Mouse (Mus musculus) thymus, postnatal 14 days (tissue): ENCODE measurements around the gene 4930558C23Rik.
"Not testable (repeated sequence)": the region's sequence is repeated elsewhere in the genome, so short reads cannot be mapped to it uniquely, and the experiment has no call there.

Experiments
- DNase-seq: peaks from one replicate; pipeline ENCODE4 v3.0.0; 2021

4930558C23Rik gene

DNA sequence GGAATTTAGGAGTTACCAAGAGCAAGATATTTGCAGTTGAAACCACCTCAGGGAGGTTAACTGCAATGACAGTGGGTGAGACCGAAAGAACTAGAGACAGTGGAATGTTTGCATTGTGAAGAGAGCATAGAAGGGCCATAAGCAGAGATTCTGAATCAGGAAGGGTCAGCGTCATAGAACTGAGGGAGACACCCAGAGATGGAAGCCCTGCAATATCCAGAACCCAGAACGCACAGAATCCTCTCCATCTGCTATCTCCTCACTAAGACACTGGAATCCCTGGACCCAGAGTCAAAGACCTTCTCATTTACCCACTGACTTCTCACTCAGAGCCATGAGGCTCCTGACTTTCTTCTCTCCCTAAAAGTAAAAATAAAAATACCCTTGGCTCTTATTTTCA lies at the start of gene 4930558C23Rik:
4930558C23Rik (minus strand) TSS at position 101 of the 400 bp plus-strand sequence.
- no peak for DNase-seq

DNA sequence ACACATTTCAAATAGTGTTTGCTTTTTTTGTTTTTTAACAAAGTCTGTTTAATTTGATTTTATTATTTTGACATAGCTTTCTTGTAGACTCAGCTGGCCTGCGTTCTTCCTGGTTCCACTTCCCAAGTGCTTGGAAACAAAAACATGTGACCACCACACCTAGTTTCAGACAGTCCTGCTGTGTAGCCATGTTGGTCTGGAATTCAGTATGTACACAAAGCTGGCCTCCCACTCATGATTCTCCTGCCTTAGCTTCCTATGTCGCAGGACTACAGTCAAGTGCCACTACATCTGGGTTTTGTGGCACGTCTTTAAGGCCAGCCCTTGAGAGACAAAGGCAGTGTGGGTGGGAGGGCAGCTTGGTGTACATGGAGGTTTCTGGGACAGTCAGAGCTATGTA lies 48.3 kb upstream of the 4930558C23Rik start:
- DNase-seq, result no peak

GRCm38 (mm10) chr3:95450408-95450807 lies 47.8 kb upstream of the 4930558C23Rik start:
- DNase-seq, result peak; percentile 54

DNA sequence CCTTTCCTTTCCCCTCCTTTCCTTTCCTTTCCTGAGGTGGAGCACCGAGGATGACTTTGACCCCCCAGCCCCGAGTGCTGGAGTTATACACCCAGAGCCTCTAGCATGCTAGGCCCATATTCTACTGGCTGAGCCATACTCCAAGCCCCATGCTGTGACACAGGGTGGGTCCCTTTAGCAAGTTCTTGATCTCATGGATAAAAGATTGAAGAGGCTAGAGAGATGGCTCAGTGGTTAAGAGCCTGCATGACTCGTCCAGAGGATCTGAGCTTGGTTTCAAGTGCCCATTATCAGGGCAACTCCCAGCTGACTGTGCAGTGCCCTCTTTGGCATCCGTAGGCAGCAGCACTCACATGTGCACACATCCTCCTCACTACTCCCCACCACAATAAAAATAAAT lies 42.7 kb upstream of the 4930558C23Rik start:
- no peak for DNase-seq

- no peak for DNase-seq
These were observed 39.9 kb upstream of the 4930558C23Rik start for GRCm38 (mm10) chr3:95442406-95443117.

DNA sequence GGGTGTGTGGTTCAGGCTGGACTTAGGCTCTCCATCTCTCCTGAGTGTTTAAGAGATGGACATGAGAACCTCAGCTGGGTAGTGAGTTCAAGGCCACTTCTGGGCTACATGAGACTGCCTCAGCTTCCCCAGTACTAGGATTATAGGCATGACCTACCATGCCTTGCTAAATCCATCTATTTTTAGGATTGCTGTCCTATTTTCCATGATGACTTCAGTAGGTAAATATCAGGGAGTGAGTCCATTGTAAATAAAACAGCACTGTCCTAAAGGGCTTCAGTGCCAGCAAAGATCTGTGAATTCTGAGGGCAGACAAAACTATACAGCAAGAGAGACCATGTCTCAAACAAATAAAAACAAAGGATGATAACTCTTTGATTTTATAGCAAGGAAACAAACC lies 37.0 kb upstream of the 4930558C23Rik start:
- no peak for DNase-seq

DNA sequence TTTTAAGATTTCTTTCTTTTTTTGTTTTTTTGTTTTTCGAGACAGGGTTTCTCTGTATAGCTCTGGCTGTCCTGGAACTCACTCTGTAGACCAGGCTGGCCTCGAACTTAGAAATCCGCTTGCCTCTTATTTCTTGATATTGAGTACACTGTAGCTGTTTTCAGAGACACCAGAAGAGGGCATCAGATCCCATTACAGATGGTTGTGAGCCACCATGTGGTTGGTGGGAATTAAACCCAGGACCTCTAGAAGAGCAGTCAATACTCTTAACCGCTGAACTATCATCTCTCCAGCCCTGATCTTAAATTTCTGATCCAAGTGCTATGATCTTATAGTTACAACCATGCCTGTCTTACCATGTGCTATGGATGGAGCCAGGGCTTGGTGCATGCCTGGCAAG lies 36.0 kb upstream of the 4930558C23Rik start:
- not testable (repeated sequence) for DNase-seq

- DNase-seq, result no peak
These were observed 32.9 kb upstream of the 4930558C23Rik start for GRCm38 (mm10) chr3:95435561-95435960.

GRCm38 (mm10) chr3:95434983-95435370 lies 32.3 kb upstream of the 4930558C23Rik start:
- no peak for DNase-seq

DNA sequence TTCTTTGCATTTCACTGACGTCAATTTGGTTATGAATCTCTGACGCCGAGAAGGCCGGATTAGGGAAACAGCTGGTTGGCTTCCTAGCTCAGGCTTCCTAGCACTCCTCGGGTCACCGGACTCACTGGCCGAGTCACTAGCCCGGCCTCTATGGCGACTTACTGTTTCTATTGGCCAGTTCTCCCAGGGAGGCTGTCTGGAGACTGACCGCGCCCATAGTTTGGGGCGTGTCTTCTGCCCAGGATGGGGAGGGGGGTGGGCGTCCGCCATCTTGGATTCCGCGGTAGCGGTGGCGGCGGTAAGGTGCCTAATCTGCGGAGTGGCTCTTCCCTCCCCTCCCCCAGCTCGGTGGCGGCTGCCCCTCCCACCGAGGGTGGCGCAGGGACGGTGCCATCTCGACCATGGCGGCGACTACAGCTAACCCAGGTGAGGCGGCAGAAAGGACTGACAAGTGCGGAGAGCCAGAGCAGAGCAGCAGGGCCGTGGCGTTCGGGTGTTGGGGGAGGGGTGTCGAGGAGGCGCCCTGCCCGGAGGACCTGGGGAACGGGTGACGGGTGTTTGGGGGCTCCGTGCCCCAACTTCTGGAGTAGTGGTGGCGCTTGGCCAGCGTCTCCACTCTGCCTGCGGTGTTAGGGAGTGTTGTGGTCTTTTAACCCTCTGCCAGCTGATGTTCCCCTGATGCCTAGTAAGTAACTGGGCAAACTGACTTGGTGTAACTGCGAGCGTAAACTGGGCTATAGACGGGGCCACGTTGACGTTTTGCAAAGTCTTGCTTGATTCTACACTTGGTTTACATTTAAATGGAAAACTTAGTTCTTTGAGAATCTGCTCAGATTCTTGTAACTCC lies 31.7 kb upstream of the 4930558C23Rik start, which contains the start of gene Arnt:
Arnt (plus strand) TSS at position 253 of the 847 bp plus-strand sequence.
- DNase-seq, result peak; percentile 90

GRCm38 (mm10) chr3:95433301-95433915 lies 30.8 kb upstream of the 4930558C23Rik start:
- DNase-seq, result peak; percentile 3

- DNase-seq, result not testable (repeated sequence)
These were observed 25.8 kb upstream of the 4930558C23Rik start for GRCm38 (mm10) chr3:95428423-95428822.

DNA sequence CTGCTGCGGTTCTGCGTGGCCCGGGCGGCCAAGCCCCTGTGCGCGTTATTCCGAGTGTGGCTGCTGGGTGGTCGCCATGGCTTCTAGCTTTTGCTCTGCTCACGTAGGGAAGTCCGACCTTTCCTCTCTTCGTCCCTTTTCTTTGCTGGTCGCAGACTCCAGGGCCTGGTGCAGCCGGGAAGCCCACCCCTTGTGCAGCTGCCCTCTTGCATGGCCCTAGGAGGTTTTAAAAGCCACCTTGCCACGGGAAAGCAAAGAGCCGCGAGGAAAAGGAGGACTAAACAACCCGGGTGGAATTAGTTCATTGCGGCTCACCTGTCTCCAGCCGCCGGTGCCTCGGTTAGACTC lies 25.2 kb upstream of the 4930558C23Rik start:
- DNase-seq, result peak; percentile 17

DNA sequence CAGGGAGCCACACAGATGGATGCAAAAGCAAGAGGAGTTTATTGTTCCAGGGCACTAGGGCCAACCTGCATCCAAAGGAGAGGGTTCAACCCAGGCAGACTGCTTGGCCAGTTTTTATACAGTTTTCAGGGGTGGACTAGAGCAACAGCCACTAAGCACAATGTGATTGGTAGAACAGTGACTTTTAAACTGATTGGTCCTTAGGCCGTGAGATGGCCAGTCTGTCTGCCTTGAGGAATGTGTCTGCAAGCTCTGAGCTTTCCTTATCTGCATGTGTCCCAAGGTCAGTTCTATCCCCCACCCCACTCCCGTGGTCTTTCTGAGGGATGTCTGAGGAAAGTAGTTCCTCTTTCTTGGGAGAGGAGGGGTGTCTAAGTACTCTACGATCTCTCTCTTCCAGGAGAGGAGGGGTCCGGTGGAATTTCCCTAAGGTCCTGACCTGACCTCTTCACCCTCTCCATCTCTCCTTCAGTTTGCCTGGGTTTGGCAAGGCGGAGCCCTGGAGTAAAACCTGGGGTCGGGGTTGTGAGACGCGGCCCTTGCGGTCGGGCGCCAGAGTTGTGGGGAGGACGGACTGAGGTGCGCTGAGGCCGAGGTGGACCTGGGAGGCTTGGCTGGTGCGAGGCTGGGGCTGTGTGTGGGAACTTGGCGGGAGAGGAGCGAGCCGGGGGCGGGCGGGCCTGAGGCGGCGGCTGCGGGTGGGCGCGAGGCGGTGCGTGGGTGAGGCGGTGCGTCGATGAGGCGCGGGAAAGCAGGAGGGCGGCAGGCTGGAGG lies 24.7 kb upstream of the 4930558C23Rik start:
- DNase-seq, result not testable (repeated sequence)

DNA sequence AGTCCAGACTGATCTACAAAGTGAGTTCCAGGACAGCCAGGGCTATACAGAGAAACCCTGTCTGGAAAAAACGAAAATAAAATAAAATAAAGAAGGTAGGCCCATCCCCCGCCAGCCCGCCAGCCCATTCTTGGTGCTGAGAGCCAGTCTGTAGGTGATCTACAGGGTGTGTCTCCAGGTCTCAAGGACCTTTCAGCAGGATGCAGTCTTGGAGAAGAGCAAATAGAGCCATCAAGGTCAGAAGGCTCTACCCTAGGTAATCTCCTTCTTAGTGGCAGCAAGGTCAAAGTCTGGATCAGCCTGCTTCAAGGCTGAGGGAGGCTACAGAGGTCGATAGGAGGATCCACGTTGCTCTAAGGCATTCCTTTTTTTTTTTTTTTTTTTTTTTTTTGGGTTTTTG lies 23.8 kb upstream of the 4930558C23Rik start:
- not testable (repeated sequence) for DNase-seq

GRCm38 (mm10) chr3:95417866-95418265 lies 15.2 kb upstream of the 4930558C23Rik start:
- no peak for DNase-seq

- no peak for DNase-seq
These were observed 9.6 kb upstream of the 4930558C23Rik start for GRCm38 (mm10) chr3:95412268-95412667.

DNA sequence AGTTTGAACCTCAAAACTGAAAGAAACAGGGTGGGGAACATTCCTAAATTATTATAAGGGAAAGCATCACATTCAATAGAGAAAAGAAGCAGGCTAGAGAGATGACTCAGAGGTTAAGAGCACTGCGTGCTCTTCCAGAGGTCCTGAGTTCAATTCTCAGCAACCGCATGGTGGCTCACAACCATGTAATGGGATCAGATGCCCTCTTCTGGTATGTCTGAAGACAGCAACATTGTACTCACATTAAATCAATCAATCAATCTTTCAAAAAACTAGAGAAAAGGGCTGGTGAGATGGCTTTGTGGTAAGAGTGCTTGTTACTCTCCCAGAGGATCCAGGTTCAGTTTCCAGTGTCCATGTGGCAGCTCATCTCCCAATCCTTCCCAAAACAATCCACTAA lies 6.2 kb upstream of the 4930558C23Rik start:
- DNase-seq, result no peak

DNA sequence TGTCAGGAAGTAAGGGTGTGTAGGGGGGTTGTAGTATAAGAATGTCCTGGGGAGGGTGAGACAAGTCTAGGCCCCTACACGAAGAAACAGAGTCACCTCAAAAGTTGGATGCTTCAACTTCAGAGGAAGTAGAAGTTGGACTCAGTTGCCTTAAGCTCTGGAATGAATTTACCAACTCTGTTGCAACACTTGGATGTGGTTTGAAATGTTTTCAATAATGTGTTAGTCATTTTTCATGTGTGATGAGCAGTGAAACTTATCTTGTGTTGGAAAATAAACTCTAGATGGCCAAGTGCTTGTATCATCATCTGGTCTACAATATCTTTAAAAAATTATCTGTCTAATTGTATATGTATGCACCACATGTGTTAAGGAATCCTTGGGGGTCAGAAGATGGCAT lies 5.1 kb upstream of the 4930558C23Rik start:
- DNase-seq, result no peak

- DNase-seq, result peak; percentile 10
These were observed 8.3 kb downstream of the 4930558C23Rik start for GRCm38 (mm10) chr3:95394385-95394784.

DNA sequence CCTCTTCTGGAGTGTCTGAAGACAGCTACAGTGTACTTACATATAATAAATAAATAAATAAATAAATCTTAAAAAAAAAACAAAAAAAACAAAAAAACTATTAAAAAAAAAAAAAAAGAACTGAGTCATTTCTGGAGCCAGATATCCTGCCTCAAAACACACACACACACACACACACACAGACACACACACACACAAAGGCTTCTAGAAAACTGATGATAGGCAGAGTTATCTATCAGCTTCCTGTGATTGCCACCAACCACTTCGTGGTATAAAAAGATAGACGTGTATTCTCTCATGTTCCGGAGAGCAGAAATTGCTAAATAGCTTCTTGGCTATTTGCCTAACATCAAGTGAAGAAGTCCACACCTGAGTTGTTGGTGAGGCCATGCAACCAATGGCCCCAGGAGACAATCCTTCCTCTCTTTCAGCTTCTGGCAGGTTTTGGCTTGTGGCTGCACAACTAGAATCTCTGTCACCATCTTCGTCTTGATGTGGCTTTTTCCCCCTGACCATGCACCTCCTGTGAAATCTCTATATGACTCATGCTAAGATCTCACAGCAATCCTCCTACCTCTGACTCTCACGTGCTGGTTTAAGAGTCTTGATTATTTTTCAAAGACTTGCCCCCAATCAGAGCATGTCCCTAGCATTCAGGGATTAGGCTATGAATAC lies 17.1 kb downstream of the 4930558C23Rik start:
- no peak for DNase-seq

- DNase-seq, result no peak
These were observed 29.4 kb downstream of the 4930558C23Rik start for GRCm38 (mm10) chr3:95373208-95373607.
